Mouse (Mus musculus) lung, postnatal 25 days (tissue): ENCODE results near the gene Nbr1.

Experiments
- DNase-seq: peaks from one replicate; pipeline ENCODE4 v3.0.0; 2022; ENCODE audit warnings: low spot score

Nbr1 gene

DNA sequence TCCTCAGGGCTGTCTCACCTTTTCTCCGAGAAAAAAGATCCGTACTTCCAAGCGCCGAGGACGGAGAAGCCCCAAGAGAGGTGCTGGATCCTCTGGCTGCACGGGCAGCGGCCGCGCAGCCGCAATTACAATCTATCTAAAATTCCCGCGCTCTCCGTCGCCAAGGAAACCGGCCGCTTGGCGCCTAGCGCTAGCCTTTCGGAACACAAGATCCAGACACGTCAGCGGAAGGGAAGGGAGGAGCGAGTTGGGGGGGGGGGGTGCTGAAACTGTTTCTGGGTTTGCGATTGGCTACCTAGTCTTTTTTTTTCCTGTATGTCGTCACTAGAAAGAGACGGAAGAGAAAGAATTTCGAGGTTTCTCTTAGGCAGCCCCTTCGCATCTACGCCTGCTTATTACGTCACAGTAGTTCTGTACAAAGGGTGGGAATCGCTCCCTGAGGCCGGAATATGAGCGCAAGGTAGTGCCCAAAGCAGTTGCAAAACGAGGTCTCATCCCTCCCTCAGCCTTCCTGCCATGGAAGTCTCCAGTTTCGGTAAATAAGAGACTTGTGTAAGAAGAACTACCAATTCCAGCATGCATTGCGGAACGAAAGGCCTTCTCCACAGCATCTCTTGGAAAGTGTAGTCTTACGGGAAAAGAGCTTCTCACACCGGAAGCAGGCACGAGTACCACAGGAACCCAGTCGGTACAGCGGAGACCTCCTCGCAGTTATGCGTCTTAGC is at the start of gene Nbr1, which contains the start of gene Brca1:
Nbr1 (plus strand) TSS at position 399 of the 725 bp plus-strand sequence.
Brca1 (minus strand) TSS at position 205 of the 725 bp plus-strand sequence.
- peak; percentile 92 for DNase-seq

DNA sequence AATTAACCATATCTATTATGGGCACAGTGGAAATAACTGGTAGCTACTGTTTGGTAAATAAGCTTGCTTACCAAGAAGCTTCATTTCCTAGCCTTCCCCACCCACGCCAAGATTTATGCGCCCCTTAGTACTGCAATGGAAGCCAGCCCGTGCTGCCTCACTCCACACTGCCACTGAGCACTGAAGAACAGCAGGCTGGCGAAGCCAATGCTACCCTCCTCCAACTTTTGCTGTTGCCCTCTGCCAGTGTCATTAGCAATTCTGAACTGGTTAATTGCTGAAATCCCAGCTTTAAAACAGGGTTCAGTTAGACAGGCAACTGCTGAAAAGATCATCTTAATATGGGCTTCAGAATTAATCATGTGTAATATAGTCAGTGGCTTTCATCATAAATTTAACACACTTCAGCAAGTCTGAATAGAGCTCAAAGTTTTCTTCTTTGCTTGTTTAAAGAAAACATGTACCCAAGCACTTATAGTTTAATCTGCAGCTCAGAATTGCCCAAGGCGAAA is 45.6 kb upstream of the Nbr1 start:
- no peak for DNase-seq

DNA sequence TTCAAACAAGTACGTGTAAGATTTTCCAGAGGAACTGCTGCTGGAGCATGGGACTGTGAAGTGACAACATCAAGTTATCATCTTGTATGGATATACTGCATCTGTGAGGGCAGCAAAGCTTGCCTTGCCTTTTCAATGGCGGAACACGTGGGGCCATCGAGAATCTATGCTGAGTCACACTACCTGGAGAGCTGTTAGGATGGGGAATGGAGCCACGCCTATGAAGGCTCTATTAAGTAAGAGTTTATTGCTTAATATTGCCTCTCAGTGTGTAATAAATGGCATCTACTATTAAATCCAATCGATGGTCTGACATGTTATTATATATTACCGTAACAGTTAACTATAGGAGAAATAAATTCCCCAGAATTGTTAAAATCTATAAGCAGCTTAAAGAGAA is 44.9 kb upstream of the Nbr1 start:
- peak; percentile 36 for DNase-seq

GRCm38 (mm10) chr11:101518937-101519336 is 33.0 kb upstream of the Nbr1 start:
- DNase-seq, result no peak

DNA sequence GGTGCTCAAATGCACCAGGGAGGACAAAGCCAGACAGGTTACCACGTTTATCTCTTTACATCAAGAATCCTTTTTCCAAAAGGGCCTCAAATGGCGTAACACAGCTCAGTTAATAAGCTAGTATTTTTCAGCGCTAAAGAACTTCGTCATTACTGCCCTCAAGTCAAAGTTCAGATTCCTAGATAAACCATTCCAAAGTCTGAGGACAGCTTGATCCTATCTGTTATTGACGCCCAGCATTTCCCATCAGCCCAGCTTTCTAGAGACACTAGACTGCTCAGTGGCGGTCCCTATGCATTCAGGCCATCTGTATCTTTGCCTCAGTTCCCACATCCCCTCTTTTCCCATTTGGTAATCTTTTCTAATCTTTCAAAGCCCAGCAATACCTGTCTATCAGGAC is 32.6 kb upstream of the Nbr1 start:
- DNase-seq, result no peak

GRCm38 (mm10) chr11:101524446-101524845 is 27.5 kb upstream of the Nbr1 start:
- no peak for DNase-seq

DNA sequence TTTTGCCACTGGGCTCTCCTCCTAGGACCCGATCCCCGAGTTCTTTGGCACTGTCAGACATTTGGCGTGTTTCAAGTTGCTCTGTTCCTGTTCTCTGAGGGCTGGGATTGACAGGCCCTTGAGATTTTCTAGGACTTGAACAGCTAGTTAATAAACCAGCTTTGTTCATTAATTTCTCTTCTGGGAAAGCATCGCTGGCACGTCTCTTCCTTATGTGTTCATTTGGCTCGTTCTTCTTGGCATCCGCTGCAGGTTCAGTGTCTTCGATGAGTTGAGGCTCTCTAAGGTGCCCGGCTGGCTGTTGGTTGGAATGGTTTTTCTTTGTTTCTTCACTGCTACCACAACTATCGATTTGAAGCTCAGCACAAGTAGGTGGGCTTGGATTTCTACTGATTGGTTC is 26.9 kb upstream of the Nbr1 start:
- DNase-seq, result no peak

GRCm38 (mm10) chr11:101525936-101526595 is 25.9 kb upstream of the Nbr1 start:
- DNase-seq, result no peak

GRCm38 (mm10) chr11:101526686-101527085 is 25.3 kb upstream of the Nbr1 start:
- DNase-seq, result no peak

DNA sequence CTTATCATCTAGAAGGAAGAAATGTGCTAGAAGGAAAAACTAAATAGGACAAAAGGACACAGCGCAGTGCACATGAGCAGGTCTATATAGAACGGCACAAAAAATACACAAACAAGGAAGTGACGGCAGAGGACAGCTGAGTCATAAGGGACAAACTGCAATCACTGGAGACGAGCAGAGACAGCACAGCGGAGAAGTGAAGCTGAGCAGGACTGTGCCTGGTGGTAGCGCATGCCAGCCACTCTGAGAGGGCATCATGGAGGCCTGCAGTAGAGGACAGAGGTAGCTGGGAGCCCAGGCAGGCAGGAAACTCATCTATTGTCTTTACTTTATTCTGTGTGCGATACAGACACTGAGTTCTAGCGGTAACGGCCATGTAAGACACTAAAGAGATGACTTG is 8.4 kb upstream of the Nbr1 start:
- no peak for DNase-seq

DNA sequence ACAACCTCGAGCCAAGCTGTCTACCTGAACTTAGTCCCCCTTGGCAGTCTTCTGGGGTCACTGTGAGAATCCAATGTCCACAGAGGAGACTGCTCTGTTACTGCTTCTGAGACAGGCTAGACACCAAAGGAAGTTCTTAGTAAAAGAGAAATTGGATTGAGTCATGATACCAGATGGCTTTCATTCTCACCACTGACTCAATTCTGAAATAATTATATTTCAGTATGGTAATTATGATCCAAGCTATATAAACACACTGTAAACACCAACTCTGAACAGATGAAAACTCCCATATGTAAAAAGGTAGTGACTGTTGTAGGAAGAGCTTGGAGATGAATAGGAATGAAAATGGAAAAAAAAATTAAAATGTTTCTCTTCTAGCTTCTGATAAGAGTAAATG is 7.8 kb upstream of the Nbr1 start:
- DNase-seq, result no peak

GRCm38 (mm10) chr11:101548526-101548925 is 3.4 kb upstream of the Nbr1 start:
- DNase-seq, result no peak

DNA sequence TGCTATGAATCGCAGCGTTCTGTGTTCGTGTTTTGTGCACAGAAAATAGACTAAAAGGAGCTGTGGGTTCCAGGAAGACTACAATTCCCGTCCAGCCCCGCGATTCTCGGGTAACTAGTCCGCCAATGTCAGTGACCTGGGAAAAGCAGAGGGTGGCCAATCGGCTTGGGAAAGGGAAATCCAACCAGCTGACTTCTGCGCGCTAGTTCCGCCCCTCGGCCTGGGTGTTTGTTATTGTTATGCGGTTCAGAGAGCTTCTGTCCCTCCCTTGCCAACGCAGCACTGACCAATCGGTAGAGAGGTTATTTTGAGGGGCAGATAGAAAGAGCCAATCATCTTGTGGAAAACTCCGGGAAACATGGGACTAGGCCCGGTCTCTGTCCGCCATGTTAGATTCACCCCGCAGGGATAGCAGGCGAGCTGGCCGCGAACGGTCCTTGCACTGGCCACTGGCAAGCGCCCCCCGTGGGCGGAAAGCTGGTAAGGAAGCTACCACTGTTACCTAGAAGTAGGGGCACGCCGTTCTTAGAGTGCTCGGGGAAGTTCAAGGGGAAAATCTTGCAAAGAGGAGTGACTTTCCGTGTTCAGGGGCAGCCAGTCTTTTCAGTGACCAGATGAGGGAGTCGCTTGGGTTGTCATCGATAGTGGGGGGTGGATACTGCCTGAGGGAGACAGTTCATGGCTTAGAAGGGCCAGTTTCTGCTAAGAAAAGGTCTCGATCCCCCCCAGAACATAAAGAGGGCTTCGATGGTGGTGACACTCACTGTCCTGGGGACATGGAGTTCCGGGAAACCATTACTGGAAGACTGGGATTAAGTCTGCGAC is 739 bp downstream of the Nbr1 start:
- peak; percentile 100 for DNase-seq

GRCm38 (mm10) chr11:101553354-101553930 is 1.5 kb downstream of the Nbr1 start:
- no peak for DNase-seq

DNA sequence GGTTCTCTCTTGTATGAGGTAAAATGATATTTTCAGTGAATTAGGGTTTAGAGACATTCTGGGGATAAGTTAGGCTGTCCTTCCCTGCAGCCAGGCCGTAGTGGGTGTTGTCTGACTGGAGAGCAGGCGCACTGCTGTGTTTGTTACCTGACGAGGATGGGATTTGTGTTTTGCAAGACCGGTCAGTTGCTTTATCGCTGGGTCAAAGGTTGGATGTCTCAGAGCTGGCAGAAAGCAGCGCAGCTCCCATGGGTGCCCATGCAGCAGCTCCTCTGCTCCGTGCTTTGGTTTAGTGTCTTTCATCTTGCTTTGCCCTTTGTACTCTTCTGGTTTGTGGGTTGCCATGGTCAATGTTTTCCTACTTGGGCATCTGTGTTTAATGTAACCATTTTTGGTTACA is 4.6 kb downstream of the Nbr1 start:
- DNase-seq, result no peak

- DNase-seq, result no peak
Observed at GRCm38 (mm10) chr11:101556954-101557353, 5.0 kb downstream of the Nbr1 start.

- peak; percentile 55 for DNase-seq
Observed at GRCm38 (mm10) chr11:101562391-101562790, 10.4 kb downstream of the Nbr1 start.

DNA sequence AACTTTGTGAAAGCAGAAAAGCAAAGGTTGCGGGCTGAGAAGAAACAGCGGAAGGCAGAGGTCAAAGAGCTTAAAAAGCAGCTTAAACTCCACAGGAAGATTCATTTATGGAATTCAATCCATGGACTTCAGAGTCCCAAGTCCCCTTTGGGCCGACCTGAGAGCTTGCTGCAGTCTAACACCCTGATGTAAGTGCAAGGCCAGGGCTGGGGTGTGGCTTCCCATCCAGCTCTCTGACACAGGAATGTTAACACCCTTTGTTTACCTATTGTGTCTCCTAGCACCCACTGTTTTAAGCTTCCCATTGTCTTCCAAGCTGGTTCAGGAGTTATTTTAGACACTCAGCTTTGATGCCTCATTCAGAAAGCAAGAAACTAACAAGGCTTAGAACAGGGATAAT is 16.5 kb downstream of the Nbr1 start:
- DNase-seq, result no peak

- DNase-seq, result no peak
Observed at GRCm38 (mm10) chr11:101576116-101576515, 24.2 kb downstream of the Nbr1 start.

- DNase-seq, result no peak
Observed at GRCm38 (mm10) chr11:101581081-101581764, 29.3 kb downstream of the Nbr1 start.
